Mouse (Mus musculus) midbrain, embryonic 10.5 days (tissue): ENCODE data around the gene Dydc1. TPM values are rescaled to one million over a fixed set of nuclear protein-coding genes. Genes with fewer than 3 reads are reported as not detected.
"Not testable (repeated sequence)": the region's sequence is repeated elsewhere in the genome, so short reads cannot be mapped to it uniquely, and the experiment has no call there.

Experiments used
- DNase-seq: peaks from one replicate; pipeline ENCODE4 v3.0.0-alpha.2; 2017; ENCODE audit warnings: low spot score
- H3K27ac ChIP-seq: fragments of 300-500 bp; sonication (generic); replicated peaks from 2 replicates; pipeline ENCODE4 v1.5.1; 2016; ENCODE audit warnings: mild to moderate bottlenecking
- H3K27me3 ChIP-seq: fragments of 300-500 bp; sonication (generic); 2 replicates; pipeline ENCODE4 v1.6.1; 2016; ENCODE audit warnings: low read depth, mild to moderate bottlenecking; ENCODE audit not compliant: poor library complexity, severe bottlenecking
- H3K36me3 ChIP-seq: fragments of 300-500 bp; sonication (generic); 2 replicates; pipeline ENCODE4 v1.6.1; 2016; ENCODE audit warnings: mild to moderate bottlenecking, moderate library complexity
- H3K4me1 ChIP-seq: fragments of 300-500 bp; sonication (generic); 2 replicates; pipeline ENCODE4 v1.6.1; 2016
- H3K4me3 ChIP-seq: fragments of 300-500 bp; sonication (generic); 2 replicates; pipeline ENCODE4 v1.5.1; 2016; ENCODE audit warnings: mild to moderate bottlenecking, moderate library complexity
- H3K9me3 ChIP-seq: fragments of 300-500 bp; sonication (generic); replicated peaks from 2 replicates; pipeline ENCODE4 v1.6.1; 2016; ENCODE audit warnings: mild to moderate bottlenecking
- WGBS: fragments of 180-500 bp; shearing (Covaris S2); methylation state at CpG from one replicate; pipeline ENCODE4 v1.1.7; 2016; 5-methylcytosine and 5-hydroxymethylcytosine counted together
- polyA plus RNA-seq: library from polyadenylated mRNA; unstranded; fragments of >200 nt; fragmentation: Nextera tagmentation; extraction: Ambion mirVana; gene quantifications from 2 replicates; pipeline ENCODE4 v1.2.1, GENCODE M21; 2016

The Dydc1 gene
- polyA plus RNA-seq, result not detected in 2 replicates

DNA sequence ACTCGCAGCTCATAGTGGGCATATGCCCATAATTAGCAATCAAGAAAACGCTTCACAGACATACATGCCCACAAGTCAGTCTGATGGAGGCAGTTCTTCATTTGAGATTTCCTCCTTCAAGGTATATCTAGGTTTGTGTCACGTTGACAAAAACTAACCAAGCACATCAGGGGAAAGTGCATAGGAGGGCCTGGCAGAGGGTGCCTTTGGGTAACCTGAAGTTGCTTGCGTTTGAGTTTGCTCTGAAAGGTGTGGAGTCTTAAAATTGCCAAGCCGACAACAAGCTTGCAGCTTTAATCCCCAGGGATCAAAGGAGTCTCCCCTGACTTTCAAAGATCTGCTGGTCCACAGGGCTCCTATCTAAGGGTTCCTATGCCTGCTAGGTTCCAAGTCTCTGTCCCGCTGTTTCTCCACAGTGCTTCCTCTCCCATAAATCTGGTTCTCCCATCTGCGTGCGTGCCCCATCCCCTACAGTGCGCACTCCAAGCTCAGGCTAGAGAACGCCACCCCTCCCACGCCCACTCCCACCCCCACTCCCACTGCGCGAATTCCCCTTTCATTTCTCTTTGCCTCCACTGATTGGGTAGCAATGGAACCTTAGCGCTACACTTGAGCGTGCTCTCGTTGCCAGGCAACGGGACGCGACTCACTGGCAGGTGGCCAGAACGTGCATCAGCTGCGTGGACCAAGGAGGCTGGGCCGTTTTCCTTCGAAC, at the start of gene Dydc1:
Gene Dydc1 (plus strand): TSS at position 683 of the 715 bp plus-strand sequence.
- Histone ChIP-seq H3K27ac (no peak within 1 kb of the TSS; the same call in 1 of the 2 replicates), H3K36me3 (no peaks in the 10 kb centered on the region), H3K4me3 (peak within 1 kb of the TSS; percentile 57), H3K4me1 (peaks cover 8% of the 10 kb centered on the region), H3K27me3 (no peaks in the 10 kb centered on the region; the same call in 1 of the 2 replicates), H3K9me3 (no peaks in the 10 kb centered on the region)
- DNase-seq, result peak; percentile 70
- 14% methylated on average over 23 of the region's 23 CpGs for WGBS

DNA sequence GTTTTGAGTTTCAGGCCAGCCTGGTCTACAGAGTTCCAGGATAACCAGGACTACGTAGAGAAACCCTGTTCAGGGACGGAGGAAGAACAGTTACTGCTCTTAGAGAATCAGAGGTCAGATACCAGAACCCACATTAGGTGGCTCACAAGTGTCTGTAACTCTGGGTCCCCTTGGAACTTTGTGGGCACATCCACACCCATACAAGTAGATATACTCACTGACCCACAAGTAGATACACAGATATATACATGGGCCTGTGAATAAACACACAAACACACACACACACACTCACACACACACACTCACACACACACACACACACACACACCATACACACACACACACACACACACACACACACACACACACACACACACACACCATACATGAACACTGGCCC, 47.6 kb upstream of the Dydc1 start:
- Histone ChIP-seq H3K4me1 (no peaks in the 10 kb centered on the region), H3K27ac (no peak overlapping the region), H3K36me3 (no peaks in the 10 kb centered on the region), H3K27me3 (no peaks in the 10 kb centered on the region), H3K4me3 (no peak overlapping the region), H3K9me3 (no peaks in the 10 kb centered on the region)
- WGBS, result 92% methylated on average over 2 of the region's 2 CpGs
- DNase-seq, result no peak

DNA sequence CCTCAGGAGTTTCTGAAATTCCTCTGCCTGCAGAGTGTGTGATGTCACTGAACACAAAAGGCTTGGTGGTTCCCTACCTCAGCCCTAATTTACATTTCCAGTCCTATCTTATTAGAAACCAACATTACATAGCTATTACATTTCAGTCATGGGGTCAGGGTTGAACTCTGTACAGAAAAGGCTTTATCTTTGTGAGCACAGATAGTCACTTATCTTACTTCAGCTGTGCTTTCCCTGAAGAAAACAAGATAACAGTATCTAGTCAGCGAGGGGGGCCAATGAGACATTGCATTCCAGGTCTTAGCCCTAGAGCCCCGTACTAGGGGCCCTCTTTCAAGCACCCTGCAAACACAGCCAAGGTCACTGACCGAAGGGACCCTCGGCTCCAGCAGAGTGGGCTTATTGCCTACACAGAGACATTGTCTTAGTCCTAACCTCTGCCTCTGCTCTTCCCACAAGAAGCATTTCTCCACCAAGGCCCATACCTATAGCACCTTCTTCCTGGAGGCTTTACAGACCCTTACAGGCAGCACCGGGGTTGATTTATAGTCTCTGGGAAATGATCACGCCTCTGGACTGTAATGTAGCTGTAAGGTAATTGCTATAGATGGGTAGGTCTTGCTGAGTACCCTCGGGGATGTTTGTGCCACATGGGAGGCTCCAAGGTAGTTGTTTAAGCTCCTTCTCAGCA, 47.0 kb upstream of the Dydc1 start:
- DNase-seq, result no peak
- Histone ChIP-seq H3K4me1 (no peaks in the 10 kb centered on the region), H3K4me3 (no peak overlapping the region), H3K36me3 (no peaks in the 10 kb centered on the region), H3K27ac (no peak overlapping the region), H3K9me3 (no peaks in the 10 kb centered on the region), H3K27me3 (no peaks in the 10 kb centered on the region)
- 82% methylated on average over 7 of the region's 7 CpGs for WGBS

DNA sequence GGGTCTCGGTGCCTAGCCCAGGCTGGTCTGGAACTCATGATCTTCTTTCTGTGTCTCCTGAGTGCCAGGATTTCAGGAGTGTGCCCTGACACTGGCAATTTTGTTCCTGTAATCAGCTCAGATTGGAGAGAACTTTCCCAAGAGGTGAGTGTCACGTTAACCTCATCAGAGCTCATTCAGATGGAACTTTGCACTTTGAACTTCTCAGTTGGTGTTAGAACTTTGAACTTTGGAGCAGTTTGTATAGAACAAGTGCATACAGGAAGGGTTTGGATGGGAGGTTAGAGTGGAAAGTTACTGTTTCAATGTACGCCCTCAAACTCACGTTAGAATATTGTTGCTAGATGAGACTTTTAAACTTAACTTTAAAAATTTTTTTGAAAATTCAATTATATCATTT, 43.4 kb upstream of the Dydc1 start:
- no peak overlapping the region for H3K4me3 ChIP-seq
- no peaks in the 10 kb centered on the region for H3K9me3 ChIP-seq
- H3K27me3 ChIP-seq, result no peaks in the 10 kb centered on the region
- no peaks in the 10 kb centered on the region for H3K4me1 ChIP-seq
- H3K27ac ChIP-seq, result no peak overlapping the region
- no peaks in the 10 kb centered on the region for H3K36me3 ChIP-seq
- DNase-seq, result no peak
- 80% methylated on average over 4 of the region's 4 CpGs for WGBS

DNA sequence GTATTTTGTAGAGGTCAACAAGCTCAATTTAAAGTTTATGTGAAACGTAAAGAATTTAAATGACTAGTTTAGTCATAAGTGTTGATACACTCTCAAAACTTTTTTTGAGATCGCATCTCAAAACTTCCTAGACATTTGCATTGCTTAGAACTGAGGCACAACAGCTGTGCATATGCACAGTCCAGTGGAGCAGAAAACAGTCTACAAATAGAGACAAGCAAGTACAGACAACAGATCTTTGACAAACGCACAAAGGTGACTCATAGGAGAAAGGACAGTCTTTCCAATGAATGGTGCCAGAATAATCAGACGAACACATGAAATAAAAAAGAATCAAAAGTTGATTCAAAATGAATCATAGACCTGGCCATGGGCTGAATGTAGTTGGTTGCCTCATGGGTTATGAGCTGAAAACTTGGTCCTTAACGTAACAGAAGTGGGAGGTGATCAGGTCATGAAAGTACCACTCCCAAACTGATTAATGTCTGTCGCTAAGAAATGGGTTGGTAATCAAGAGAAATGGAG, 41.7 kb upstream of the Dydc1 start:
- 84% methylated on average over 6 of the region's 6 CpGs for WGBS
- Histone ChIP-seq H3K27me3 (no peaks in the 10 kb centered on the region), H3K36me3 (no peaks in the 10 kb centered on the region), H3K9me3 (no peaks in the 10 kb centered on the region), H3K27ac (no peak overlapping the region), H3K4me1 (no peaks in the 10 kb centered on the region), H3K4me3 (no peak overlapping the region)
- no peak for DNase-seq

DNA sequence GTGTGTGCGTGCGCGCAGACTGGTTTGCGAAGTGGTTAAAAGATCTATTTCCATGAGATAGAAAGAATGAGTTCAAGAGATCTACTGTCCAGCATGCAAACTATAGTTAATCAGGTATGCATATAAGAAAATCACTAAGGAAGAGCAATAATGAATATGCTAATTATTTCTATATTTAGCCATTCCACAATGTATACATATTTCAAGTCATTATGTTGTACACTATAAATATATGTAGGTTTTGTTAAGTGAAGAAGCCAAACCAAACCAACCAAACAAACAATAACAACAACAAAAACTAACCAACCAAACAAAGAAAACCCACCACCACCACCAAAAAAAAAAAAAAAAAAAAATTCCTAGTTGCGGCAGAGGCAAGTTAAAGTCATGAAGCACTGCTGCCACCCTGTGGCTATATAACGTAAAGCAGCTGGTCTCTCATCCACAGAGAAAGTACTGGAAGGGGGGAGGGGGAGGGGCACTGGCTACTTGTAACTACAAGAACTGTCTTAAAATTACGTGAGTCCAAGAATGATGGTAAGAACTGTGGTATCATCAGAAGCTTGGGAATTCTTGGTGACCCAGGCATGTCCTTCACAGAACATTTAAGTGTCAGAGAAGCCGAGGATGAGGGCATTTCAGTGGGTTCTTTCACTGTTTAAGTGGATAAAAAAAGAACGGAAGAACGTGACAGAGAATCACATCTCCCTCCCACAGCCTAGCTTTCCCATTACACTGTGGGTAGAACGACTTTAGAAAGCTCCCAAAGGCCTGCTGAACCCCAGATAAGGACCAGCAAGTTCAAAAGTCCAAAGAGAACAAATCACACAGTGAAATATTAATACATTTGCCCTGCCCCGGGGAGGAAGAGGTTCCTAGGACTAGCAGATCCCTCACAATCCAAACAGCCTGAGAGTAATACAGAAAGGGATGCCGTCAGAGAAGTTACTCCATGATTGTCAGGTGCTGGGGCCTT, 39.3 kb upstream of the Dydc1 start:
- Histone ChIP-seq H3K36me3 (no peaks in the 10 kb centered on the region), H3K4me1 (no peaks in the 10 kb centered on the region), H3K27me3 (no peaks in the 10 kb centered on the region), H3K9me3 (no peaks in the 10 kb centered on the region), H3K27ac (no peak overlapping the region), H3K4me3 (no peak overlapping the region)
- peak; percentile 63 for DNase-seq
- WGBS, result 56% methylated on average over 13 of the region's 13 CpGs

DNA sequence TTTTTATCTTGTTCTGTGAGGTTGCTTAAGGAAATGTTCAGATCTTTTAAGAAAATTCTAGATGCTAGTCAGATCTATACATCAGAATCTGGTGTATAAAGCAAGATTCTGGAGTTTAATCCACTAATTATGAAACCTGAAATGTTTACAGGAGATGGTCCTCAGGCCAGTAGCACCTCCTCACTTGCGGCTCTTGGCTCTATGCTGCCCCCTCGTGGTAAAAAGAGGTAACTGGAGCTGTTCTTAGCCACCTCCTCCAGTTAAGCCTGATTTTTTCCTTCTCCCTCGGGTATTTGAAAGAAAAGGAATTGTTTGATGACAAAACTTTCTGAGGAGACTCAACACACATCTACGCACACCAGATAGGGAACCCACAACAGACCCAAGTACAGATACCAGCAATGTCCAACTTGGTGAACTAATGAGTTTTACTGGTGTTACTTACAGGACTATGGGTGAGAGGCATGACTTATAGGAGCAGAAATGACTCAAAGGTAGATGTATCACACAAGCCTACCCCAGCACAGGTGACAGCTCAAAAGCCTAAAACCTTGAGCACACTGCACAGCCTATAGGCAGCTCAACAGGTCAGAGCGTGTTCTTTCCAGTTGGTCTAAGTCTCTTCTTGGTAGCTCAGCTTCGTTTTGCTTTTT, 37.4 kb upstream of the Dydc1 start:
- Histone ChIP-seq H3K27ac (no peak overlapping the region), H3K9me3 (no peaks in the 10 kb centered on the region), H3K36me3 (no peaks in the 10 kb centered on the region), H3K4me3 (no peak overlapping the region), H3K4me1 (no peaks in the 10 kb centered on the region), H3K27me3 (no peaks in the 10 kb centered on the region)
- 38% methylated on average over 6 of the region's 6 CpGs for WGBS
- DNase-seq, result peak; percentile 57

DNA sequence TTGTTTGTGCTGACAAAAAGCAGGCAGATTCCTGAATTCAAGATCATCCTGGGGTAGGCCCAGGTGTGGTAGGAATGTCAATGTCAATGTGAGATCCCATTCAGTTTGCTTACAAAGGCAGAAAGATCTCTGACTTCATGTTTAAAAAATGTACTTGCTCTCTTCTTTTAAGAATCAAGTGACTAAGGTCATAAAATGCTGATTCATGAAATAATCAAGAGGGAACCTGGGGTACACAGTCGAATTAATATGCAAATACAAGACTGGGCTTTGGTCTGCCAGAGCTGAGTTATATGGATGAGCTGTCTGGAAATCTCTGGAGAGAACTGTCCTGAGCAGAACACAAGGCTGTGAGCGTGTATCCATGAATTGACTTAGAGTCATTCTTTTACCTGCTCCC, 25.3 kb upstream of the Dydc1 start:
- no peaks in the 10 kb centered on the region for H3K9me3 ChIP-seq
- no peaks in the 10 kb centered on the region for H3K27me3 ChIP-seq
- H3K36me3 ChIP-seq, result no peaks in the 10 kb centered on the region
- no peak overlapping the region for H3K27ac ChIP-seq
- no peak overlapping the region for H3K4me3 ChIP-seq
- 85% methylated on average over 2 of the region's 2 CpGs for WGBS
- no peak for DNase-seq
- no peaks in the 10 kb centered on the region for H3K4me1 ChIP-seq

DNA sequence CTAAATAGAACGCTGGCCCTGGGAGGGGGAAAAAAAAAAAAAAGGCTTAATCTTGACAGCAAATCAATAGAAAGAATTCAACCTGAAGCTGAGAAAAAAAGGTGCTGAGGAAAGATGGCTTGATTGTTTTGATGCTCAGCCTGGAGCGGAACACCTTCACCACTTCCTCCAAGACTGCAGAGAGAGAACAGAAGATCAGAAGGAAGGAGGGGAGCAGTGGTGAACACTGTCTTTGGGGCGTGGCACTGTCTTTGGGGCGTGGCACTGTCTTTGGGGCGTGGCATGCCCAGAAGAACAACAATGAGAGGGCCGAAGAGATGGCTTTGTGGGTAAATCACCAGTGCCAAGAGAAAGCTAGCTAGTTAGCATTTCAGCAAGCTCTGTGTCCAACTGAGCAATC, 22.2 kb upstream of the Dydc1 start:
- Histone ChIP-seq H3K27ac (no peak overlapping the region), H3K27me3 (no peaks in the 10 kb centered on the region), H3K4me1 (no peaks in the 10 kb centered on the region), H3K4me3 (no peak overlapping the region), H3K36me3 (no peaks in the 10 kb centered on the region), H3K9me3 (peaks cover 7% of the 10 kb centered on the region; the same call in 1 of the 2 replicates)
- WGBS, result 76% methylated on average over 6 of the region's 6 CpGs
- no peak for DNase-seq

DNA sequence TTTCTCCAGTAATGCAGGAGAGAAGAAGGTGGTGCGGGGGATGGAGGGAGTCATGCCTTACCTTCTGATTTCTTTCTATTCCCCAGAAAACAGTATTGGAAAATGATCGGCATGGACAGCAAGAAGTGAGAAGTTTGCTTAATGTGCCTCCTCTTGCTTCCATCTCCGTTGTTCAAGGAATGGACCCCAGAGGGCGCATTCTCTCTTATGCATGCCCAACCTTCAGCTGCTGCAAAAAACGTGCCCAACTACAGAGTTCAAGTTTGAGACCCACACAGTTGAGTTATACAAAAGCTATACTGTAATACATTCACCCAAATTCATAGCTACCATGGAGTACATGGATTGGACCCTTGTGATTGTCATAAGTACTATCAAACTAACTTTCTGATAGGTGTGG, 20.2 kb upstream of the Dydc1 start:
- DNase-seq, result no peak
- 81% methylated on average over 5 of the region's 5 CpGs for WGBS
- Histone ChIP-seq H3K9me3 (peaks cover 7% of the 10 kb centered on the region; the same call in 1 of the 2 replicates), H3K4me1 (no peaks in the 10 kb centered on the region), H3K27ac (no peak overlapping the region), H3K36me3 (no peaks in the 10 kb centered on the region), H3K27me3 (no peaks in the 10 kb centered on the region), H3K4me3 (no peak overlapping the region)

DNA sequence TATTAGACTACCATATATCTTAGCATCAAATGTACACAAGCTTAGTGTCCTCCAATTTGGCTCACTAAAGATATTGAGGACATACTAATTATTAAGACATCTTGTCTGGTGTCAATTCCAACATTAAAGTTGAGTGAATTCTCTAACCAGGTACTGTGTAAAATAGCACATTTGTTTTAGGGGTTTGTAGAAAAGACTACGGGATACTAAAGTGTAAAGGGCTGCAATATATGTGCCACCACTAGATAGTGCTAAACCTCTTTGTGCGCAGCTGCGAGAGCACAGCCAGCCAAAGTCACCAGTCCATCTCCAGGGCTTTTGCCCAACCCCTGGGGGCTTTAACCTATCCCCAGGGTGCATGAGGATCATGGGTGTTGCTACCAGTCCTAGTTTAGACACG, 19.5 kb upstream of the Dydc1 start:
- H3K36me3 ChIP-seq, DNase-seq, H3K9me3 ChIP-seq, H3K4me3 ChIP-seq, H3K27ac ChIP-seq, H3K4me1 ChIP-seq, H3K27me3 ChIP-seq: not testable (repeated sequence)
- 87% methylated on average over 3 of the region's 4 CpGs for WGBS

DNA sequence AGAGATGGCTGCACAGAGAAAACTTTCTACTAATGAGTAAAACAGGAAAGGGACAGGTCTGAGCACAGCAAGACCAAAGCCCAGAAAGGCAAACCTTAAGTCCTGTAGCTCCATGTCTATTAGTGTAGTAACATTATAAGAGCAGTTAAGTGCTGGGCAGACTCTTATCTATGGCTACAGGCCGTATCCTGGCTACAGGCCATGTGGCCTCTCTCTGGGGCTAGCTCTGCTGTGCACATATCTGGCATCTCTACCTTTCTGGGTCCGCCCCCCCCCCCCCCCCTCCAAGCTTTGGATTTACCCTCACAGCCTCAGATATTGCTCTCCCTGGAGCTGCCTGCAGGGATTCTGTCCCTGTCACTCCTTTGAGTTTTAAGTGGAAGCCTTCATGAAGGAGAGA, 7.5 kb upstream of the Dydc1 start:
- DNase-seq, result no peak

More for the DNA sequence above, 7.5 kb upstream of the Dydc1 start:
- no peaks in the 10 kb centered on the region for H3K27me3 ChIP-seq
- H3K36me3 ChIP-seq, result no peaks in the 10 kb centered on the region
- H3K4me1 ChIP-seq, result no peaks in the 10 kb centered on the region
- no peak overlapping the region for H3K4me3 ChIP-seq
- H3K9me3 ChIP-seq, result no peaks in the 10 kb centered on the region
- WGBS, result 41% methylated on average over 2 of the region's 2 CpGs
- no peak overlapping the region for H3K27ac ChIP-seq
